Mouse (Mus musculus): ENCODE data around the gene Pold2.

Gene Pold2

GRCm38 (mm10) chr11:5855902-5856301 is 22.2 kb downstream of the Pold2 start:
- no peak for DNase-seq

- no peak for DNase-seq
These were observed 22.6 kb downstream of the Pold2 start for GRCm38 (mm10) chr11:5855481-5855880.

DNA sequence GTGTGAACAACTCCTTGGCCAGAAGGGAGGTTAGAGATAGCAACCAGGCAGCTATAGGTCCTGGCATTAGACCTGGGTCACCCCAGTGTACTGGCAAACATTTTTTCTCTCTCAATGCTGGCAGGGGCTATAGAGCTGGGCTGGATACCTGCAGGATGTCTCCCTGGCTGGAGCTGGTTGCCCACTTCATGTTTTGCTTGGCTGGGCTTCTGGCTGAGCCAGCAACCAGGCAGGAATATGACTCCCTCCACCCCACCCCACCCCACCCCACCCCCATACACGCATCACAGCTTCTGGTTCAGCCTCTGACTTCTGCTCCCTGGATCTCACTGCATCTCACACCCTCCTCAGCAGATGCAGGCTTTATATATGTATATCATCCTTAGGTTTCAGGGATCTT is 25.8 kb downstream of the Pold2 start:
- DNase-seq = no peak

DNA sequence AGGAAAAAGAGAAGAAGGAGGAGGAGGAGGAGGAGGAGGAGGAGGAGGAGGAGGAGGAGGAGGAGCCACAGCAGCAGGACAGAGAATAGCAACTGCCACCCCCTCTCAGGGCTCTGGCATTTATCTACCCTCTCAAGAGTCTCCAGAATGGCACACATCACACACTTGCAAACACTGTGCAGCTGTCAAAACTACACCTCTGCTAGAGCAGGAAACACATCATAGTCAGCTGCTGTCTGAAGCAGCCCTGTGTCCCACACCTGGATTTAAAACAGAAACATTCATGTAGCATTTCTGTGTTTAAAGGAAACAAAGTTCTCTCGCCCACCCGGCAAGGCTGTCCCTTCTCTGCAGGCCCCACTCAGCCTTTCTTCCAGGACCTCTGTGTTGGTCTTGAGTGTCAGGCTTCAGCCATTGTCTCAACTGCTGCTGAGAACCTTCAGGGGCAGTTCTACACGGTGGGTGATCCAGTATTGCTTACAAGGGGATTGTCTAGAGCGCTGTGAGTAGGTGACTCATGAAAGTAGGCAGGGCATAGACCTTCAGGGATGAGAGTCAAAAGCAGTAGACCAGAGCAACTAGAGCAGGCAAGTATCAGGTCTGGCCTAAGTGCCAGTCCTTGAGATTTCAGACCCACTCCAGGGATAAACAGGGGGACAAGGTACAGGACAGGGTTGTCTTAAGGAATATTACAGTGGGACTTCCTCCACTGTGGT is 26.9 kb downstream of the Pold2 start:
- DNase-seq = no peak

GRCm38 (mm10) chr11:5850452-5850851 is 27.6 kb downstream of the Pold2 start:
- DNase-seq = no peak

- DNase-seq = no peak
These were observed 28.8 kb downstream of the Pold2 start for GRCm38 (mm10) chr11:5849316-5849715.

GRCm38 (mm10) chr11:5848741-5849140 is 29.4 kb downstream of the Pold2 start:
- DNase-seq = no peak

DNA sequence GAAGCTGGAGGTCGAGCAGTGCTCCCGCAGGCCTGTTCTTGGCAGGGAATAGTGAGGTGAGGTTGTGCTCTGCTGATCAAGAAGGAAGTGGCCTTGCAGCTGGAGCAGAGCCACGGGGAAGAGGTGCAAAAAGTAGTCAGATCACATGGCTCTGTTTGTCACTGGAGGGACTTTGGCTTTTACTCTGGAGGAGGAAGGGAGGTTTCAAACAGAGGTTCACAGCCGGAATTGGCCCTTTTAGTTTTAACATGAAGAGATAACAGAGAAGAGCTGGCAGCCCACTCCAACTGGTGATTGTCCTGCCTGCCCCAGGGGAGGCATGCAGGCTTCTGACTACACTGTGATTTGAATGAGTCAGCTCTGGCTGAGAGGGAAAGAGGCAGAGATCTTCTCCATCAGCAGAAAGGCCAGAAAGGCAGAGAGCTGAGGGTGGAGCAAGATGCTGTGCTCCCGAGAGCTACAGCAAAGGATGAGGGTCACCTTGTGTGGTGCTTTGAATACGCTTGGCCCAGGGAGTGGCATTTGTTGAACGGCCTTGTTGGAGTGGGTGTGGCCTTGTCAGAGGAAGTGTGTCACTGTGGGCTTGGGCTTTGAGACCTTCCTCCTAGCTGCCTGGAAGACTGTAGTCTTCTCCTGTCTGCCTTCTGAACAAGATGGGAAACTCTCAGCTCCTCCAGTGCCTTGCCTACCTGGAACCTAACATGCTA is 31.3 kb downstream of the Pold2 start:
- DNase-seq = no peak

GRCm38 (mm10) chr11:5843131-5843530 is 35.0 kb downstream of the Pold2 start:
- DNase-seq = no peak

GRCm38 (mm10) chr11:5841751-5842150 is 36.3 kb downstream of the Pold2 start:
- DNase-seq = no peak

- DNase-seq = no peak
These were observed 37.7 kb downstream of the Pold2 start for GRCm38 (mm10) chr11:5840346-5840745.

- peak; percentile 96 for DNase-seq
These were observed 40.5 kb downstream of the Pold2 start, which contains the start of gene Polm for GRCm38 (mm10) chr11:5837251-5838246. Polm (minus strand) TSS chr11:5838016.

DNA sequence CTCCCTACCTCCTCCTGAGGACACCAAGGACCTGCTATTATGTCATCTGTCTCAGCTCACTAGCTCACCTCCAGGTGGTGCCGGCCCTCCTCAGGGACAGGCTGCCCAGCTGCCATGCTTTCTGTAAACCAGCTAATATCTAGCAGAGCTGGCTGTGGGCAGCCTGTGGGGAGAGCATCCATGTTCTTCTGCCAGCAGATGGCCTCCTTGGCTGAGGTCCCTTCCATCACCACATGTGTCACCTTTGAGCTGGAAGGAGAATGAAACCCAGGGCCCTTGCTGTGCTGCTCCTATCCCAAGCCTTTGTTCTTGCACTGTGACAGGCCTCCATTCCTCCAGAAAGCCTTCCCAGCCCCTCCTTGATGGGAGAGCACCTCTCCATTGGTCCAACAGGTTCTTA is 42.0 kb downstream of the Pold2 start:
- peak; percentile 55 for DNase-seq

- no peak for DNase-seq
These were observed 43.0 kb downstream of the Pold2 start for GRCm38 (mm10) chr11:5835057-5835456.

- DNase-seq = no peak
These were observed 43.6 kb downstream of the Pold2 start for GRCm38 (mm10) chr11:5834506-5834905.

DNA sequence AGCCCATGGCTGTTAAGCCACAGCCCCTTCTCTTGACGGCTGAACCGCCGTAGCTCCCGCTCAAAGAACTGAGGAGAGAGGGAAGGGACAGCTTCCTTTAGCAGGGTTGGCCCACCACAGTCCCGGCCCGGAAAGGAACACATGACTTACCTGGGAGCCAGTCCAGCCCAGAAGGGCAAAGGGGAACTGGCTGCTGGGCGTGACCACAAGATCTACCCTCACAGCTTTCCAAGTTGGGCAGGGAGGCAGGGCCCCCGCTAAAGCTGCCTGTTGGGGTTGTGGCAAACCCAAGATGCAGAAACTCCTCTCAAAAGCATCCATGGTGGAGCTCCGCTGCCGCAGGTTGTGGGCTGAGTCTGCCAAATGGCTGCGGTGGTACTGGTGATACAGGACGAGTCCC is 48.8 kb downstream of the Pold2 start:
- DNase-seq = no peak

GRCm38 (mm10) chr11:5828509-5829191 is 49.4 kb downstream of the Pold2 start:
- DNase-seq = no peak

DNA sequence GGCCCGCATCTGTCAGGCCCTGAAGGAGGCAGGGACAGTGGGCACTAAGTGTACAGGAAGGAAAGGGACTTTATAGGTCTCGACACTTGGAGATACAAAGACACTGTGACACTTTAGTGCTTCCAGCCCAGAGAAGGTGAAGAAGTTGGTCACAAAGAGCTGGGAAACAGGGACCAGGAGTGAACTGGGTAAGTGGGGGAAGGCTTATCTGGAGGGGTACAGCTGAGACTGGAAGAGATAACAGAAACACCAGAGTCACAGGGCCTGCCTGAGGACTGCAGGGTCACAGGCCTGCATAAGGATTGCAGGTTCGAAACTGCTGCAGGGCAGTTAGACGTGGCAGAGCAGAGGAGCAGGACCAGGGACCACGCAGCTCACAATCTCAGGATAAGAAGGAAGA is 50.2 kb downstream of the Pold2 start:
- no peak for DNase-seq

DNA sequence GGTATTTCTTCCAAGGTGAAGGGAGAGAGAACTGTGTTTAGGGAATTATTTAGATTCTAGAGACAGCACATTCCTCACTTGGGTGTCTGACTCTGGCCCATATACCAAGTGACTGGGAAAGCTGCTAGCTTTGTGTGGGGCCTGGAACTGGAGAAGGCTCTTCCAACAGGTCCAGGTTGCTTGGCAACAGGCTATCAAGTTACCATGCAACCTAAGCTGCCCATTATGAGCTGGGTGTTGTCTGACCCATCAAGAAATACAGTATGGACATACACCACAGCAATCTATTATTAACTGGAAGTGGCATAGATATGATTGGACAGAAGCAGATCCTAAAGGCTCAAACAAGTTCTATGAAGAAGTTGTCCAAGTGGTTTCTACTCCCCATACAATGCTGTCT is 52.7 kb downstream of the Pold2 start:
- DNase-seq = no peak

All from cerebellum, adult 9-10 months (tissue).